Mouse (Mus musculus): ENCODE measurements around the gene Cep68. TPM values are rescaled to one million over a fixed set of nuclear protein-coding genes. Genes with fewer than 3 reads are reported as not detected.

Gene Cep68
- polyA plus RNA-seq, 1 experiment from 2014 or later: 24.9 TPM

DNA sequence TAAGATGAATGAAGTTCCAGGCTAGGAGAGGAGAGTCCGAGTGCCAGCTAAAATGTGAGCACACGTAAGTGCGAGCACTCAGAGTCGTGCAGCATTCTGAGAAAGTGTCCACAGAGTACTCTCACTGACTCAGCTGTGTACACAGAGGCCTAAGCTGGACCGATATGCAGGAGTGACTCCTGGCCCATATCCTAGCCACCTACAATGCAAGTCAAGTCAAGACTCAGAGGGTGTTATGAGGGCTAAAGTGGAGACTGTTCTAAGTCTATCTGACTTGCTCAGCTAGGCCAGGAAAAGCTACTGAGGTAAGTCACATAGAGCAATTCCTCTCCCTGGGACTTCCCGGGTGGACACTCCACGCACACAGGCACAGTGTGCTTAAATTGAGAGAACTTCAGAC is 12.2 kb downstream of the Cep68 start:
- no peaks in the 10 kb centered on the region for H3K27me3 ChIP-seq (replicated peaks; ENCODE audit: control insufficient read depth, insufficient read depth, low read length)
- no peaks in the 10 kb centered on the region for H3K4me1 ChIP-seq (ENCODE audit: control insufficient read depth, insufficient read depth, low read length)
- no peak overlapping the region for H3K27ac ChIP-seq (ENCODE audit: low read depth, low read length)
- ATAC-seq (no peak), DNase-seq (ENCODE audit: low spot score) (no peak)
- no peaks in the 10 kb centered on the region for H3K9me3 ChIP-seq (replicated peaks; ENCODE audit: control insufficient read depth, low read length)
- H3K4me3 ChIP-seq (ENCODE audit: low read depth, low read length): no peak overlapping the region
- no peak overlapping the region for H3K9ac ChIP-seq (ENCODE audit: low read length)
- WGBS: 95% methylated on average over 7 of the region's 7 CpGs
- no peak overlapping the region for H3K4me2 ChIP-seq (ENCODE audit: low read length)
- H3K36me3 ChIP-seq (ENCODE audit: control insufficient read depth, insufficient read depth, low read length): peaks cover 93% of the 10 kb centered on the region

DNA sequence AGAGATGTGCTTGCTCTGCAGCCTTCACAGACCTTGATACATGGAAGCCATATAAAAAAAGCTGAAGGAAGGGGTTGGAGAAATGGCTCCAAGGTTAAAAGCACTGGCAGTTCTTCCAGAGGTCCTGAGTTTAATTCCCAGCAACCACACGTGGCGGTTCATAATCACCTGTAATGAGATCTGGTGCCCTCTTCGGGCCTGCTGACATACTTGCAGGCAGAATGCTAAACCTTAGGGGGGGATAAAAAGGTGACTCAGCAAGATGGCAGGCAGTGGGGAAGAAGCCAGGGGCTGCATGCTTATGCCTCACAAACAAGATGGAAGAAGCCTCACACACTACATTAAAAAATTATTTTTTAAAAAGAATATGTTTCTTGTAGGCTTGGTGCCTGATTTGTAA is 15.0 kb downstream of the Cep68 start:
- Histone ChIP-seq H3K9me3 (replicated peaks; ENCODE audit: control insufficient read depth, low read length) (no peaks in the 10 kb centered on the region), H3K4me3 (ENCODE audit: low read depth, low read length) (no peak overlapping the region), H3K4me2 (ENCODE audit: low read length) (no peak overlapping the region), H3K27me3 (replicated peaks; ENCODE audit: control insufficient read depth, insufficient read depth, low read length) (no peaks in the 10 kb centered on the region), H3K27ac (ENCODE audit: low read depth, low read length) (no peak overlapping the region), H3K9ac (ENCODE audit: low read length) (no peak overlapping the region), H3K4me1 (ENCODE audit: control insufficient read depth, insufficient read depth, low read length) (peaks cover 4% of the 10 kb centered on the region; the same call in 1 of the 2 replicates), H3K36me3 (ENCODE audit: control insufficient read depth, insufficient read depth, low read length) (peaks cover 90% of the 10 kb centered on the region)
- ATAC-seq: no peak
- no peak for DNase-seq (ENCODE audit: low spot score)
- 62% methylated on average over 3 of the region's 3 CpGs for WGBS

DNA sequence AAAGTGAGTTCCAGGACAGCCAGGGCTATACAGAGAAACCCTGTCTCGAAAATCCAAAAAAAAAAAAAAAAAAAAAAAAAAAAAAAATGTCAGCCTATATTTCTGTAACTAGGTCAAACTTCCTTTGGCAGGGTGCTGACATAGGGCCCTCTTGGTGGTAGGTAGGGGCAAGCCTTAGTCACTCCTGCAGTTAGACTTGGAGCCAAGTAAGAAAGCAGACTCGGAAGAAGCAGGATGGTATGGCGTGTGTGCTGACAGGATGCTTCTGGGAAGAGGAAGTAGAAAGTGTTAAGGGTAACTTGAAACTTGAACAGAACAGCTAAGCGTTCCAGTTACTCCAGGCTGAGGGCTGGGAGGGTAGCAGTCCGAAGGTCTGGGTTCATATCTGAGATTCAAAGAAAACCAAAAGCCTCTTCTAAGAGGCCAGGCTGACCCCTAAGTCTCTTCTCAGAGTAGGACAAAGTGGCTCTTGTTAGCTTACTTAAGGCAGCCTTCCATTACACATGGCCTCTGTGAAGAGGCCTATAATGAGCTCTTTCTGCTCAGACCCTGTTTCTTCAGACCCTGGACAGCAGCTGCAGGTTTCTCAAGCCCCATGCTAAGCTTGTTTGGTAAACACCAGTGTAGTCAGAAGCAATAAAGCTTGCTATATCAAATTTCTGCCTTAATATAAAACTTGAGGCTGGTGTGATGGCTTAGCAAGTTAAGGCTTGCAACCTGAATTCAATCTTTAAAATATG is 17.0 kb downstream of the Cep68 start:
- Histone ChIP-seq H3K36me3 (ENCODE audit: control insufficient read depth, insufficient read depth, low read length) (peaks cover 91% of the 10 kb centered on the region), H3K9ac (ENCODE audit: low read length) (no peak overlapping the region), H3K9me3 (replicated peaks; ENCODE audit: control insufficient read depth, low read length) (no peaks in the 10 kb centered on the region), H3K4me3 (ENCODE audit: low read depth, low read length) (no peak overlapping the region), H3K27ac (ENCODE audit: low read depth, low read length) (peak overlapping the region; percentile 39; the same call in 1 of the 2 replicates), H3K27me3 (replicated peaks; ENCODE audit: control insufficient read depth, insufficient read depth, low read length) (no peaks in the 10 kb centered on the region), H3K4me1 (ENCODE audit: control insufficient read depth, insufficient read depth, low read length) (peaks cover 4% of the 10 kb centered on the region; the same call in 1 of the 2 replicates), H3K4me2 (ENCODE audit: low read length) (no peak overlapping the region)
- DNase-seq (ENCODE audit: low spot score) (no peak), ATAC-seq (peak; percentile 27; the same call in 1 of the 2 replicates)
- WGBS: 74% methylated on average over 4 of the region's 5 CpGs

DNA sequence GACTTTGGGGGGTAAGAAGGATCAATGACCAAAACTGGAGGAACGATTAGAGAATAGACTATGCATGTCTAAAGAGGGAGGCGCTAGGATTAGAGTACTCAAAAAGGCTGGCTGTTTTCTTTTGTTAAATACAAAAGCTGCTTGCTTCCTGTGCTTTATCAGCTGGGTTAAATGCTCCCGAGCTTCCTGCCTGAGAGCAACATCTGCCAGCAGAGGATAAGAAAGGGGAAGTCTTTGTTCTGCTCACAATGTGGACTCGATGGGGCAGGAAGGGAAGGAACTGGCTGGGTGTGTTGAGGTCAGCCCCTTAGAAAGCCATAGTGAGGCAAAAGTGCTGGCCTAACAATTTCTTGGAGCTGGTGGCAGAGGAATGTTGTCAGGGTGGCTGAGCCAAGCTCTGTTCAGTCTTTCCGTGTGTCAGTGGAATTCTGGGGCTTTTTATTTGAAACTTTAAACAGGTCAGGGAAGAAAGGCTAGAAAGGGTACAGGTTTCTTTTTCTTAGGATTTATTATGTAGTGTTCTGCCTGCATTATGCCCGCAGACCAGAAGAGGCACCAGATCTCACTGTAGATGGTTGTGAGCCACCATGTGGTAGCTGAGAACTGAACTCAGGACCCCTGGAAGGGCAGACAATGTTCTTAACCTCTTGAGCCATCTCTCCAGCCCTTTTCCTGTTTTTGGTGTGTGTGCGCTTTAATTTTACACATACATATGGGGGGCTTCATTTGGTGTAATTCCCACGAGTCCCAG is 17.9 kb downstream of the Cep68 start:
- Histone ChIP-seq H3K9ac (ENCODE audit: low read length) (no peak overlapping the region), H3K4me3 (ENCODE audit: low read depth, low read length) (no peak overlapping the region), H3K9me3 (replicated peaks; ENCODE audit: control insufficient read depth, low read length) (no peaks in the 10 kb centered on the region), H3K27ac (ENCODE audit: low read depth, low read length) (peak overlapping the region; percentile 21; the same call in 1 of the 2 replicates), H3K27me3 (replicated peaks; ENCODE audit: control insufficient read depth, insufficient read depth, low read length) (no peaks in the 10 kb centered on the region), H3K4me2 (ENCODE audit: low read length) (no peak overlapping the region), H3K4me1 (ENCODE audit: control insufficient read depth, insufficient read depth, low read length) (peaks cover 4% of the 10 kb centered on the region; the same call in 1 of the 2 replicates), H3K36me3 (ENCODE audit: control insufficient read depth, insufficient read depth, low read length) (peaks cover 86% of the 10 kb centered on the region)
- DNase-seq (ENCODE audit: low spot score) (no peak), ATAC-seq (peak; percentile 29; the same call in 1 of the 2 replicates)
- 37% methylated on average over 8 of the region's 8 CpGs for WGBS

DNA sequence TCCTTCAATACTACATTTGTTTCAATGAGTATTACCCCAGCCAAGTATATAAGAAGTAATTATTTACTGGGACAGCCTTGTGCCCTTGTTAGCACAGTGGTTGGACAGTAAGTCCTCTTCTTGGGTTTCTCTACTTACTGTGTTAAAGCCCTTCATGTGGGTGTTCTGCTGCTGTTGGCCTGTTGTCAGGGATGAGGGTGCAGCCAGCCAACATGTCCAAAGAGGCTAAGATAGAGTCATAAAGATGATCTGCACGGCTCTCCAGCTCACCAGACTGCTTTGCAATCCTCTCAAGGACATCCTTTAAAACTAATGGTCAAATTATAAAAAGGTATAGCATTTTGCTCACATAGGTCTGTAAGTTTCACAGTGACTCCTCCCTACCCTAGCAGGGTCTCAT is 18.9 kb downstream of the Cep68 start:
- Histone ChIP-seq H3K4me2 (ENCODE audit: low read length) (no peak overlapping the region), H3K4me1 (ENCODE audit: control insufficient read depth, insufficient read depth, low read length) (peaks cover 4% of the 10 kb centered on the region; the same call in 1 of the 2 replicates), H3K27ac (ENCODE audit: low read depth, low read length) (no peak overlapping the region), H3K36me3 (ENCODE audit: control insufficient read depth, insufficient read depth, low read length) (peaks cover 86% of the 10 kb centered on the region), H3K9ac (ENCODE audit: low read length) (no peak overlapping the region), H3K4me3 (ENCODE audit: low read depth, low read length) (no peak overlapping the region), H3K9me3 (replicated peaks; ENCODE audit: control insufficient read depth, low read length) (no peaks in the 10 kb centered on the region), H3K27me3 (replicated peaks; ENCODE audit: control insufficient read depth, insufficient read depth, low read length) (no peaks in the 10 kb centered on the region)
- ATAC-seq (no peak), DNase-seq (ENCODE audit: low spot score) (no peak)
- WGBS: 82% methylated on average over 1 of the region's 1 CpGs

DNA sequence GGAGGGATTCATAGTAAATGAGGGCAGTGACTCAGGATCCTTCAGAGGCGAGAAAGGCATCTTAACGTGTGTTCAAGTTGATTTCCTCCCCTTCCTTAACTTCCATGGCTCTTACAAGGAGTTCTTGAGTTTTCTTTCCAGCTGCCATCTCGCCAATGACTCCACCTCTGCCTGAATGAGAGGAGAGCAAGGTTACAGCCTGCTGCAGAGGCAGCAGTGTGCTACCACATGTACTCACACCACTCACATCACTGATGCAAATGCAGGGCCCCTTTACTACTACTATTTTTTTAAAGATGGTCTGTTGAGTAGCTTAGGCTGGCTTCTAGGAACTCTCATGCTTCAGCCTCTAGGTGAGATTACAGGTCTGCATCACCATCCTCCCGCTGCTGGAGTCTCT is 19.9 kb downstream of the Cep68 start:
- H3K9me3 ChIP-seq (replicated peaks; ENCODE audit: control insufficient read depth, low read length): no peaks in the 10 kb centered on the region
- peaks cover 4% of the 10 kb centered on the region; the same call in 1 of the 2 replicates for H3K4me1 ChIP-seq (ENCODE audit: control insufficient read depth, insufficient read depth, low read length)
- no peak overlapping the region for H3K27ac ChIP-seq (ENCODE audit: low read depth, low read length)
- DNase-seq (ENCODE audit: low spot score): no peak
- H3K36me3 ChIP-seq (ENCODE audit: control insufficient read depth, insufficient read depth, low read length): peaks cover 85% of the 10 kb centered on the region
- H3K4me3 ChIP-seq (ENCODE audit: low read depth, low read length): no peak overlapping the region
- H3K9ac ChIP-seq (ENCODE audit: low read length): no peak overlapping the region
- no peak overlapping the region for H3K4me2 ChIP-seq (ENCODE audit: low read length)
- H3K27me3 ChIP-seq (replicated peaks; ENCODE audit: control insufficient read depth, insufficient read depth, low read length): no peaks in the 10 kb centered on the region
- 85% methylated on average over 4 of the region's 4 CpGs for WGBS
- no peak for ATAC-seq

DNA sequence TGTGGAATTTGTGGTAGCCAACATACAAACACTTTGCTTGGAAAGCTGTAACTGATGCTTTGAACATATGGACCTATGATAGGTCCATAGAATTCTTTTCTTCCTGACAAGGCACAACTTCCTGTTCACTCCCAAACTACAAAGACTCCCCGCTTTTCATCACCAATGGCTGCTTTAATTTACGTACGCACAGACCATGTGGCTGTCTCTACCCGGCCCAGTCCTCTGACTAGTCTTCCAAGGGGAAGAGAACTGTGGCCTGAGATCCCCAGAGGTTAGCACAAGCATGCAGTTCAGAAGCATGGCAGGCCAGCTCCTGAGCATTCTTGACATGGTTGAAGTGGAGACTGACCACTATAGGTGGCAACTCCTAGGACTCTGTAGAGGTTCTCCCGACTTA is 20.6 kb downstream of the Cep68 start:
- no peak overlapping the region for H3K9ac ChIP-seq (ENCODE audit: low read length)
- no peak for DNase-seq (ENCODE audit: low spot score)
- H3K9me3 ChIP-seq (replicated peaks; ENCODE audit: control insufficient read depth, low read length): no peaks in the 10 kb centered on the region
- no peak for ATAC-seq
- no peak overlapping the region for H3K27ac ChIP-seq (ENCODE audit: low read depth, low read length)
- H3K4me1 ChIP-seq (ENCODE audit: control insufficient read depth, insufficient read depth, low read length): peaks cover 4% of the 10 kb centered on the region; the same call in 1 of the 2 replicates
- peaks cover 85% of the 10 kb centered on the region for H3K36me3 ChIP-seq (ENCODE audit: control insufficient read depth, insufficient read depth, low read length)
- H3K4me2 ChIP-seq (ENCODE audit: low read length): no peak overlapping the region
- WGBS: 91% methylated on average over 5 of the region's 5 CpGs
- H3K27me3 ChIP-seq (replicated peaks; ENCODE audit: control insufficient read depth, insufficient read depth, low read length): no peaks in the 10 kb centered on the region
- H3K4me3 ChIP-seq (ENCODE audit: low read depth, low read length): no peak overlapping the region

DNA sequence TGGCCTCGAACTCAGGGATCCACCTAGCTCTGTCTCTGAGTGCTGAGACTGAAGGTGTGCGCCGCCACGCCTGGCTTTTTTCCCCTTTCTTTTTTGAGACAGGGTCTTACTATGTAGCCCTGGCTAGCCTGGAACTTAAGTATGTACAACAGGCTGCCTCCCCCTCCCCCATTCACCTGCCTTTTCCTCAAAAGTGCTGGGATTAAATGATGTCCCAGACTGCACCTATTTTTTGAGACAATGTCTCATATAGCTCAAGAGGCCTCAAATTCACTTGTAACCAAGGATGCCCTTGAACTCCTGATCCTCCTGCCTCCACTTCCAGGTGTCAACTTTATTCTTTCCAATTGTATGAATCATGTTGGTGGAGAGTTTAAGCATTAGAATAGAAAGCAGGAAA is 23.3 kb downstream of the Cep68 start:
- Histone ChIP-seq H3K27me3 (replicated peaks; ENCODE audit: control insufficient read depth, insufficient read depth, low read length) (no peaks in the 10 kb centered on the region), H3K4me2 (ENCODE audit: low read length) (no peak overlapping the region), H3K36me3 (ENCODE audit: control insufficient read depth, insufficient read depth, low read length) (peaks cover 85% of the 10 kb centered on the region), H3K9me3 (replicated peaks; ENCODE audit: control insufficient read depth, low read length) (no peaks in the 10 kb centered on the region), H3K9ac (ENCODE audit: low read length) (no peak overlapping the region), H3K4me3 (ENCODE audit: low read depth, low read length) (no peak overlapping the region), H3K4me1 (ENCODE audit: control insufficient read depth, insufficient read depth, low read length) (no peaks in the 10 kb centered on the region), H3K27ac (ENCODE audit: low read depth, low read length) (no peak overlapping the region)
- DNase-seq (ENCODE audit: low spot score) (no peak), ATAC-seq (no peak)
- 95% methylated on average over 4 of the region's 4 CpGs for WGBS

DNA sequence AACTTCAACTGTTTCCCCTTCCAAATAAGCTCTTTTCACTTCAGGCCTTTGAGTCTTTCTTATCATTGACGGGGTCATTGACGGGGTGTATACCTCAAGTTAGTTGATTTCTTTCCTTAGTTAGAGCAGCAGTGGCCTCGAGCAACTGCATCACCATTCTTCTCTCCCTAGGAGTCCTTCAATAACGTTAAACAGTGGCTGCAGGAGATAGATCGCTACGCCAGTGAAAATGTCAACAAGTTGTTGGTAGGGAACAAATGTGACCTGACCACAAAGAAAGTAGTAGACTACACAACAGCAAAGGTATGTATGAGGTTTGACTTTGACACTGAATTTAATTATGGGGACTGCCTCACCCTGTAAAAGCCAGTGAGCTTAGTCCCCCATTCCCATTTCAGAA is 25.0 kb downstream of the Cep68 start:
- no peaks in the 10 kb centered on the region for H3K4me1 ChIP-seq (ENCODE audit: control insufficient read depth, insufficient read depth, low read length)
- ATAC-seq: no peak
- DNase-seq (ENCODE audit: low spot score): no peak
- H3K4me2 ChIP-seq (ENCODE audit: low read length): no peak overlapping the region
- H3K9ac ChIP-seq (ENCODE audit: low read length): no peak overlapping the region
- H3K9me3 ChIP-seq (replicated peaks; ENCODE audit: control insufficient read depth, low read length): no peaks in the 10 kb centered on the region
- 79% methylated on average over 6 of the region's 6 CpGs for WGBS
- no peak overlapping the region for H3K27ac ChIP-seq (ENCODE audit: low read depth, low read length)
- peaks cover 78% of the 10 kb centered on the region for H3K36me3 ChIP-seq (ENCODE audit: control insufficient read depth, insufficient read depth, low read length)
- H3K4me3 ChIP-seq (ENCODE audit: low read depth, low read length): no peak overlapping the region
- H3K27me3 ChIP-seq (replicated peaks; ENCODE audit: control insufficient read depth, insufficient read depth, low read length): no peaks in the 10 kb centered on the region
